Mouse (Mus musculus): ENCODE measurements at regions not wholly inside any gene's neighbourhood (a gene's known extent, or its start where the extent isn't known, plus 50 kb on each side); places are given as distances from the start of the nearest gene placed in this dataset.

- ATAC-seq (ENCODE audit: insufficient number of reproducible peaks, insufficient read depth, low FRiP score, low read depth), result peak; percentile 77; the same call in 1 of the 2 replicates
- Histone ChIP-seq H3K9ac (replicated peaks; ENCODE audit: low read depth, low read length) (no peak overlapping the region), H3K4me2 (replicated peaks; ENCODE audit: low read depth, low read length) (no peak overlapping the region), H3K27me3 (ENCODE audit: control insufficient read depth, insufficient read depth, low read length) (no peaks in the 10 kb centered on the region), H3K27ac (ENCODE audit: low read length) (peak overlapping the region; percentile 34; the same call in 1 of the 2 replicates), H3K4me3 (ENCODE audit: low read depth, low read length) (no peak overlapping the region), H3K4me1 (ENCODE audit: control insufficient read depth, insufficient read depth, low read length) (peaks cover 12% of the 10 kb centered on the region), H3K36me3 (ENCODE audit: control insufficient read depth, insufficient read depth, low read length) (no peaks in the 10 kb centered on the region), H3K9me3 (ENCODE audit: control insufficient read depth, low read depth, low read length) (no peaks in the 10 kb centered on the region)
Observed at GRCm38 (mm10) chr17:73054226-73054625, 53.6 kb upstream of the Lclat1 start.

- no peak overlapping the region for H3K9ac ChIP-seq (replicated peaks; ENCODE audit: low read depth, low read length)
- H3K36me3 ChIP-seq (ENCODE audit: control insufficient read depth, insufficient read depth, low read length), result no peaks in the 10 kb centered on the region
- no peaks in the 10 kb centered on the region for H3K27me3 ChIP-seq (ENCODE audit: control insufficient read depth, insufficient read depth, low read length)
- no peak overlapping the region for H3K4me3 ChIP-seq (ENCODE audit: low read depth, low read length)
- no peaks in the 10 kb centered on the region for H3K9me3 ChIP-seq (ENCODE audit: control insufficient read depth, low read depth, low read length)
- H3K4me1 ChIP-seq (ENCODE audit: control insufficient read depth, insufficient read depth, low read length), result peaks cover 14% of the 10 kb centered on the region
- 63% methylated on average over 3 of the region's 3 CpGs for WGBS
- ATAC-seq (ENCODE audit: insufficient number of reproducible peaks, insufficient read depth, low FRiP score, low read depth), result no peak
- no peak overlapping the region for H3K27ac ChIP-seq (ENCODE audit: low read length)
- H3K4me2 ChIP-seq (replicated peaks; ENCODE audit: low read depth, low read length), result no peak overlapping the region
Observed at GRCm38 (mm10) chr17:73055197-73055596, 52.6 kb upstream of the Lclat1 start.

GRCm38 (mm10) chr17:73055611-73056010 is 52.2 kb upstream of the Lclat1 start:
- WGBS, result 70% methylated on average over 6 of the region's 6 CpGs
- Histone ChIP-seq H3K27me3 (ENCODE audit: control insufficient read depth, insufficient read depth, low read length) (no peaks in the 10 kb centered on the region), H3K4me2 (replicated peaks; ENCODE audit: low read depth, low read length) (no peak overlapping the region)

DNA sequence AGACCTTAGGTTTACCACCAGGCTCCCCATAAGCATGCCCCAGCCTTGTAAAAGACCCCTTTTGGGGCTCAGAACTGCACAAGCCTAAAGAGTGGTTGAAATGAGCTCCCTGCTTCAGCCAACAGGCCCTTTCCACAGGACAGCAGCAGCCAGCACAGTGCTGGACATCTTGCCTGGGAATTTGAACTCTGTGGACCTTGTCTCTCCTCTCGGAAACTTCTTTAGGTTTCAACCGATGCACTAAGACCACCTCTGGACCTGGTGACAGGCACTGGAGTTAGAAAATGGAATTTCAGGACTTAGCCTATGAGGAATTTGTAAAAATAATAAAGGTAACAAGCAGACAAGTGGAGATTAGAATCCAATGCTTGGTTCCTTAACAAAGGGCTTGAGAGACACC is 51.2 kb upstream of the Lclat1 start:
- WGBS, result 87% methylated on average over 2 of the region's 2 CpGs
- peaks cover 27% of the 10 kb centered on the region for H3K4me1 ChIP-seq (ENCODE audit: control insufficient read depth, insufficient read depth, low read length)
- no peak overlapping the region for H3K4me3 ChIP-seq (ENCODE audit: low read depth, low read length)
- no peaks in the 10 kb centered on the region for H3K9me3 ChIP-seq (ENCODE audit: control insufficient read depth, low read depth, low read length)
- no peak overlapping the region for H3K4me2 ChIP-seq (replicated peaks; ENCODE audit: low read depth, low read length)
- H3K27me3 ChIP-seq (ENCODE audit: control insufficient read depth, insufficient read depth, low read length), result no peaks in the 10 kb centered on the region
- no peak overlapping the region for H3K9ac ChIP-seq (replicated peaks; ENCODE audit: low read depth, low read length)
- H3K36me3 ChIP-seq (ENCODE audit: control insufficient read depth, insufficient read depth, low read length), result no peaks in the 10 kb centered on the region
- ATAC-seq (ENCODE audit: insufficient number of reproducible peaks, insufficient read depth, low FRiP score, low read depth), result no peak
- H3K27ac ChIP-seq (ENCODE audit: low read length), result no peak overlapping the region

More at GRCm38 (mm10) chr17:73055611-73056010, 52.2 kb upstream of the Lclat1 start:
- ATAC-seq (ENCODE audit: insufficient number of reproducible peaks, insufficient read depth, low FRiP score, low read depth), result no peak
- Histone ChIP-seq H3K27ac (ENCODE audit: low read length) (no peak overlapping the region), H3K36me3 (ENCODE audit: control insufficient read depth, insufficient read depth, low read length) (no peaks in the 10 kb centered on the region), H3K4me3 (ENCODE audit: low read depth, low read length) (no peak overlapping the region), H3K9ac (replicated peaks; ENCODE audit: low read depth, low read length) (no peak overlapping the region), H3K4me1 (ENCODE audit: control insufficient read depth, insufficient read depth, low read length) (peaks cover 18% of the 10 kb centered on the region), H3K9me3 (ENCODE audit: control insufficient read depth, low read depth, low read length) (no peaks in the 10 kb centered on the region)

All from stomach, embryonic 14.5 days (tissue).